Mouse (Mus musculus) brain, embryonic 14.5 days (tissue): ENCODE measurements at regions not wholly inside any gene's neighbourhood (a gene's known extent, or its start where the extent isn't known, plus 50 kb on each side); places are given as distances from the start of the nearest gene placed in this dataset.

ENCODE experiments used
- CTCF ChIP-seq: fragments of 200-500 bp; IDR thresholded peaks from 2 replicates; pipeline ENCODE4 v1.5.1; 2012; ENCODE audit warnings: inconsistent platforms, mild to moderate bottlenecking, moderate library complexity, borderline replicate concordance; ENCODE audit not compliant: insufficient read depth, insufficient read length; ENCODE audit errors: extremely low read depth
- POLR2A ChIP-seq: fragments of 200-500 bp; IDR thresholded peaks from 2 replicates; pipeline ENCODE4 v1.6.1; 2012; ENCODE audit warnings: mild to moderate bottlenecking, inconsistent platforms, borderline replicate concordance; ENCODE audit not compliant: poor library complexity, insufficient read depth, insufficient read length, severe bottlenecking; ENCODE audit errors: extremely low read depth

DNA sequence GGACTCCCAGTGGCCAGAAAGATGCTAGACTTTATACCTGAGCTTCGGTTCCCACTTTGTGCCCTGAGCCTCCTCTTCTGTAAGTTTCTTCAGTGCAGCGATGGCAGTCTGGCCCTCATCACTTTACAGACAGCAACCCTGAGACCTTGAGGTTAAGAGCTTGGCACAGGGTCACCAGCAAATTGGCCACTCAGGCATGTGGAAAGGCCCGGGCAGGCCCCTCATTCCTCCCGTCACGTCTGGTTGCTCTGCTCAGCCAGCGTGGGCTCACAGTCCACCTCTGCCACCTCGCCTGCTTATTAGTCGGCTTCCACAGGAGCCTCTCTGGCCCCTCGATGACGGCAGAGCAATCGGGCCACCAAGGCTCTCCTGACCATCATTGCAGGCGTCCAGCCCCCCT lies 191.5 kb upstream of the Mvb12b start:
- TF ChIP-seq CTCF (no peak), POLR2A (no peak)
